Mouse (Mus musculus) embryonic facial prominence, embryonic 14.5 days (tissue): ENCODE measurements around the gene Fibcd1. TPM values are rescaled to one million over a fixed set of nuclear protein-coding genes. Genes with fewer than 3 reads are reported as not detected.

ENCODE experiments used
- ATAC-seq: fragments of 200-750 bp; cut with Nextera tagmentation; 2 replicates; pipeline ENCODE4 v1.8.0; 2017; ENCODE audit warnings: low read depth, moderate number of reproducible peaks, moderate TSS enrichment
- DNase-seq: peaks from one replicate; pipeline ENCODE4 v3.0.0-alpha.2; 2015; ENCODE audit warnings: low spot score
- H3K27ac ChIP-seq: fragments of 300-500 bp; sonication (generic); replicated peaks from 2 replicates; pipeline ENCODE4 v1.5.1; 2014; ENCODE audit warnings: low read depth, mild to moderate bottlenecking, low read length, moderate library complexity
- H3K27me3 ChIP-seq: fragments of 300-500 bp; sonication (generic); replicated peaks from 2 replicates; pipeline ENCODE4 v1.6.1; 2014; ENCODE audit warnings: low read length; ENCODE audit not compliant: control insufficient read depth, insufficient read depth
- H3K36me3 ChIP-seq: fragments of 300-500 bp; sonication (generic); 2 replicates; pipeline ENCODE4 v1.6.1; 2014; ENCODE audit warnings: low read length, mixed read lengths; ENCODE audit not compliant: control insufficient read depth, insufficient read depth
- H3K4me1 ChIP-seq: fragments of 300-500 bp; sonication (generic); 2 replicates; pipeline ENCODE4 v1.6.1; 2014; ENCODE audit warnings: antibody characterized with exemption, low read length; ENCODE audit not compliant: control insufficient read depth, insufficient read depth
- H3K4me2 ChIP-seq: fragments of 300-500 bp; sonication (generic); 2 replicates; pipeline ENCODE4 v1.6.1; 2014; ENCODE audit warnings: low read depth, mild to moderate bottlenecking, low read length, moderate library complexity, mixed read lengths
- H3K4me3 ChIP-seq: fragments of 300-500 bp; sonication (generic); 2 replicates; pipeline ENCODE4 v1.5.1; 2014; ENCODE audit warnings: low read depth, mild to moderate bottlenecking, low read length
- H3K9ac ChIP-seq: fragments of 300-500 bp; sonication (generic); 2 replicates; pipeline ENCODE4 v1.6.1; 2014; ENCODE audit warnings: low read depth, mild to moderate bottlenecking, low read length, moderate library complexity, mixed read lengths
- H3K9me3 ChIP-seq: fragments of 300-500 bp; sonication (generic); 2 replicates; pipeline ENCODE4 v1.6.1; 2016; ENCODE audit warnings: low read length; ENCODE audit not compliant: control insufficient read depth
- WGBS: fragments of 180-500 bp; shearing (Covaris S2); extraction: QIAGEN DNeasy Blood & Tissue Kit; methylation state at CpG from one replicate; pipeline ENCODE4 v1.1.7; 2014; 5-methylcytosine and 5-hydroxymethylcytosine counted together
- polyA plus RNA-seq: library from polyadenylated mRNA; unstranded; fragments of >200 nt; fragmentation: Nextera tagmentation; extraction: Ambion mirVana; gene quantifications from 2 replicates; pipeline ENCODE4 v1.2.1, GENCODE M21; 2014

The Fibcd1 gene
- polyA plus RNA-seq, result 0.19 and 0.29 TPM in 2 replicates

DNA sequence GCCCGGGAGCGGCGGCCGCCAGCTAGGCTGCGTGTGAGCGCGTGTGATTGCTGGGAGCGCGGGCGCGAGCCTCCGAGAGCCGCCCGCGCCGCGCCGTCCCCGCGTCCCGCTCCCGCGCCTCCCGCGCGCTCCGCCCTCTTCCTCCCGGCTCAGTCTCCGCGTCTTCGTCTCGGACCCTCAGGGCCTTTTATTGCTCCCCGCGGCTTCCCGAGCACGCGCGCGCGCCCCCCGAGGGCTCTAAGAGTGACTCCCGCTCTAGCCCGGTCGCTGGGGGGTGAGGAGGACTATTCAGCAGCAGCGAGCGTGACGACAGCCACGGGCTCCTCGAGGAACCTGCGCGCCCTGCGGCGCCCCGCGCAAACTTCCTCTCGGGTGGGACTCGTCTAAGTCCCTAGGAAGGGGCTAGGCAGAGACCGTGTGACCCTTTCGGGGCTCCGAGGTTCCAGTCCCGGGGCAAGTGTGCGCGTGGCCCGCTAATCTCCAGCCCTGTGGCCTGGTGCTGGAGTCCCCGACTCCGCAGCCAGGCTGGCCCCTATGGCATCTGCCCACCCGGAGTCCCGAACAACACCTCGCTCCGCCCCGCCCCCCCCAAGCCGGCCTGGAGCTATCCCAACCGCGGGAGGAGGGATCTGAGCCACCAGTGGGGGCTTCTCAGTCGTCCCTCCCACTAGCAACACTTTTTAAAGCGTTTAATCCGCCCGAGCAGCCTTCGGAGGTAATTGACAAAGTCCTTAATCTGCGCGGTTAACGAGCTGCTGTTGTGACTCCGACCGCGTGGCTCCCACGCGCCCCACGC lies at the start of gene Fibcd1:
Gene Fibcd1 (minus strand): TSS at position 110 of the 796 bp plus-strand sequence.
- peaks cover 41% of the 10 kb centered on the region for H3K27me3 ChIP-seq
- H3K9me3 ChIP-seq, result no peaks in the 10 kb centered on the region
- DNase-seq (peak; percentile 24), ATAC-seq (no peak)
- under 1% methylated on average over 51 of the region's 88 CpGs for WGBS
- peak within 1 kb of the TSS; percentile 98 for H3K4me2 ChIP-seq
- peak within 1 kb of the TSS; percentile 55 for H3K4me3 ChIP-seq
- H3K4me1 ChIP-seq, result 0 out of 2 replicates have a peak, but pooled peaks cover 4% of the 10 kb centered on the region
- H3K36me3 ChIP-seq, result no peaks in the 10 kb centered on the region
- no peak within 1 kb of the TSS for H3K27ac ChIP-seq
- peak within 1 kb of the TSS; percentile 63 for H3K9ac ChIP-seq

- DNase-seq (peak; percentile 56), ATAC-seq (no peak)
- Histone ChIP-seq H3K27ac (peak overlapping the region; percentile 75), H3K4me3 (no peak overlapping the region), H3K9me3 (no peaks in the 10 kb centered on the region), H3K4me2 (no peak overlapping the region), H3K36me3 (no peaks in the 10 kb centered on the region), H3K4me1 (peaks cover 11% of the 10 kb centered on the region), H3K27me3 (no peaks in the 10 kb centered on the region; the same call in 1 of the 2 replicates), H3K9ac (0 out of 2 replicates have a peak overlapping the region, but pooled peaks have one; percentile 25)
- 31% methylated on average over 13 of the region's 13 CpGs for WGBS
Measured at GRCm38 (mm10) chr2:31894221-31894870, 48.5 kb upstream of the Fibcd1 start.

DNA sequence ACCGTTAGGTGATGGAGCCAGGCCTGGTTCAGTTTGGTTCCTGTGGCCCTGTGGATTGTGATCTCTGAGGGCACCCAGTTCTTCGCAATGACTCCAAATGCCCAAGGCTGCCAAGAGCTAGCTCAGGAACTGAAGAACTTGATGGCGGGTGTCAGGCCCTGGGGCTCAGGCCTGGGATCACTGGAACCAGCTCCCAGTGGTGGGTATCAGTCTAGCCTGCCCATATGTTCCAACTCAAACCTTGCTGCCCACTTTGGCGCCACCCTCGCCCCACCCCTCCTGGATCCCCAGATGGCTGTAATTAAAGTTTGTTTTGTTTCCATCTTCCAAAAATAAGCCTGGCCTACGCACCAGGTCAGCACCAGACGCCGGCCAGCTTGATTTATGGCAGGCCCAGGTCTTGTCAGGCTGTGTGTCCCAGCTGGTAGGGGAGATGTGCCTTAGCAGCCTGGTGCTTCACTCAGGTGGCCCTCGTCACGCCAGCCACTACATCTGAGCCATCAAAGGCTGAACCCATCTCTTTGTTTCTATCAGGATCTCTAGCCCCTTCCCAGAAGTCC lies 47.4 kb upstream of the Fibcd1 start:
- Histone ChIP-seq H3K9me3 (no peaks in the 10 kb centered on the region), H3K27ac (peak overlapping the region; percentile 75), H3K27me3 (peaks cover 5% of the 10 kb centered on the region), H3K36me3 (no peaks in the 10 kb centered on the region), H3K9ac (no peak overlapping the region), H3K4me1 (peaks cover 11% of the 10 kb centered on the region), H3K4me2 (no peak overlapping the region), H3K4me3 (no peak overlapping the region)
- WGBS, result 51% methylated on average over 10 of the region's 10 CpGs
- DNase-seq (no peak), ATAC-seq (no peak)

- H3K4me1 ChIP-seq, result peaks cover 11% of the 10 kb centered on the region
- no peak overlapping the region for H3K27ac ChIP-seq
- H3K36me3 ChIP-seq, result no peaks in the 10 kb centered on the region
- H3K9ac ChIP-seq, result no peak overlapping the region
- H3K9me3 ChIP-seq, result no peaks in the 10 kb centered on the region
- no peak for DNase-seq
- H3K27me3 ChIP-seq, result peaks cover 24% of the 10 kb centered on the region
- no peak overlapping the region for H3K4me3 ChIP-seq
- no peak overlapping the region for H3K4me2 ChIP-seq
- WGBS, result 82% methylated on average over 2 of the region's 2 CpGs
- ATAC-seq, result no peak
Measured at GRCm38 (mm10) chr2:31891219-31891618, 45.4 kb upstream of the Fibcd1 start.

- ATAC-seq (no peak), DNase-seq (no peak)
- Histone ChIP-seq H3K9me3 (no peaks in the 10 kb centered on the region), H3K4me1 (peaks cover 5% of the 10 kb centered on the region), H3K27me3 (peaks cover 31% of the 10 kb centered on the region), H3K36me3 (no peaks in the 10 kb centered on the region), H3K9ac (0 out of 2 replicates have a peak overlapping the region, but pooled peaks have one; percentile 25), H3K27ac (no peak overlapping the region), H3K4me2 (no peak overlapping the region), H3K4me3 (no peak overlapping the region)
- WGBS, result 63% methylated on average over 1 of the region's 1 CpGs
Measured at GRCm38 (mm10) chr2:31888871-31889270, 43.1 kb upstream of the Fibcd1 start.

- peaks cover 42% of the 10 kb centered on the region for H3K27me3 ChIP-seq
- peak; percentile 54 for DNase-seq
Measured at GRCm38 (mm10) chr2:31887030-31887429, 41.2 kb upstream of the Fibcd1 start, which contains the start of gene Lamc3. TSS of gene Lamc3 (plus strand) at chr2:31887291.

DNA sequence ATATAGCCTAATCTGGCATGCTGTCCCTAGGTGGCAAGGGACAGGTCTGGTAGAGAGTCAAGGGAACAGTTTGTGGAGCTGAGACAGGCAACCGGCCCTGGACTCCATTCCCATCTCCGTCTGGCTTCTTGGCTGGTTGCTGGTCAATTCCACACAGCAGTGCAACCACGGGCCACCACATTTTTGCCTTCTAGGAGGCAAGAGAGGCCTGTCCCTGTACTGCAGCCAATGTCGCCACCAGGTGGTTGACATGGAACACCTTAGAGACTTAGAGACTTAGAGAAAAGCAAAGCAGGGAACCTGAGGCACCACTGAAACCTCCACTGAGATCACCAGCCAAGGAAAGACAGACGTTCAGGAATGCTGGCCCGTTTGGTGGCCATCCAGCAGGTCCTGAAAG lies 39.0 kb upstream of the Fibcd1 start:
- DNase-seq (peak; percentile 64), ATAC-seq (no peak)
- no peak overlapping the region for H3K27ac ChIP-seq
- H3K27me3 ChIP-seq, result peaks cover 50% of the 10 kb centered on the region
- WGBS, result 10% methylated on average over 6 of the region's 6 CpGs
- H3K4me1 ChIP-seq, result no peaks in the 10 kb centered on the region
- no peak overlapping the region for H3K4me2 ChIP-seq
- H3K4me3 ChIP-seq, result no peak overlapping the region
- H3K9ac ChIP-seq, result no peak overlapping the region
- H3K9me3 ChIP-seq, result no peaks in the 10 kb centered on the region
- no peaks in the 10 kb centered on the region for H3K36me3 ChIP-seq

More at GRCm38 (mm10) chr2:31887030-31887429, 41.2 kb upstream of the Fibcd1 start, which contains the start of gene Lamc3:
- H3K36me3 ChIP-seq, result no peaks in the 10 kb centered on the region
- peak within 1 kb of the TSS; percentile 33 for H3K4me3 ChIP-seq
- peak within 1 kb of the TSS; percentile 40 for H3K9ac ChIP-seq
- peak within 1 kb of the TSS; percentile 50 for H3K4me2 ChIP-seq
- no peaks in the 10 kb centered on the region for H3K4me1 ChIP-seq
- 4% methylated on average over 19 of the region's 26 CpGs for WGBS
- no peaks in the 10 kb centered on the region for H3K9me3 ChIP-seq
- peak; percentile 75 for ATAC-seq
- no peak within 1 kb of the TSS for H3K27ac ChIP-seq

GRCm38 (mm10) chr2:31883061-31883460 lies 37.3 kb upstream of the Fibcd1 start:
- no peak overlapping the region for H3K27ac ChIP-seq
- no peaks in the 10 kb centered on the region for H3K36me3 ChIP-seq
- no peaks in the 10 kb centered on the region for H3K9me3 ChIP-seq
- no peak overlapping the region for H3K9ac ChIP-seq
- H3K4me3 ChIP-seq, result no peak overlapping the region
- DNase-seq (no peak), ATAC-seq (no peak)
- 18% methylated on average over 4 of the region's 4 CpGs for WGBS
- H3K4me1 ChIP-seq, result no peaks in the 10 kb centered on the region
- H3K27me3 ChIP-seq, result peaks cover 49% of the 10 kb centered on the region
- H3K4me2 ChIP-seq, result no peak overlapping the region
